Mouse (Mus musculus): ENCODE measurements at regions not wholly inside any gene's neighbourhood (a gene's known extent, or its start where the extent isn't known, plus 50 kb on each side); places are given as distances from the start of the nearest gene placed in this dataset.

GRCm38 (mm10) chr15:50513036-50513435, 3371.7 kb upstream of the Gm7489 start:
- no peak for TF ChIP-seq CTCF (IDR thresholded peaks at IDR 0.05; ENCODE audit: low read depth)
- TF ChIP-seq EP300 (IDR thresholded peaks at IDR 0.05; ENCODE audit: low read depth) = no peak

Measured in heart, postnatal 0 days (tissue).